Mouse (Mus musculus) ES-E14 (cell line): ENCODE results near the gene Prtg. TPM values are rescaled to one million over a fixed set of nuclear protein-coding genes. Genes with fewer than 3 reads are reported as not detected.

Source experiments
- DNase-seq: peaks from one replicate; pipeline ENCODE4 v3.0.0-alpha.2; 2013; ENCODE audit warnings: low read depth, low spot score
- H3K27ac ChIP-seq: 2 replicates; pipeline ENCODE4 v1.5.1; 2012; ENCODE audit warnings: low read depth, mild to moderate bottlenecking, low read length, moderate library complexity, mixed read lengths; ENCODE audit not compliant: poor library complexity, insufficient read depth, severe bottlenecking
- H3K36me3 ChIP-seq: 2 replicates; pipeline ENCODE4 v1.6.1; 2012; ENCODE audit warnings: mild to moderate bottlenecking, low read length, moderate library complexity, mixed read lengths; ENCODE audit not compliant: control insufficient read depth, poor library complexity, insufficient read depth, severe bottlenecking
- H3K4me1 ChIP-seq, 2 experiments: fragments of 150-350 bp in 1 of 2; sonication (generic) in 1 of 2; 2 replicates each; pipeline ENCODE4 v1.6.1; 2012; ENCODE audit warnings: low read length in 2 of 2, mild to moderate bottlenecking in 1 of 2, mixed read lengths in 1 of 2; ENCODE audit not compliant: control insufficient read depth in 2 of 2, insufficient read depth in 2 of 2, poor library complexity in 1 of 2
- H3K4me3 ChIP-seq, 2 experiments: fragments of 150-350 bp in 1 of 2; sonication (generic) in 1 of 2; 2 replicates each; pipeline ENCODE4 v1.5.1; 2012; ENCODE audit warnings: low read length in 2 of 2, low read depth in 1 of 2, mild to moderate bottlenecking in 1 of 2, mixed read lengths in 1 of 2; ENCODE audit not compliant: insufficient read depth in 1 of 2, poor library complexity in 1 of 2, severe bottlenecking in 1 of 2
- H3K9ac ChIP-seq: 2 replicates; pipeline ENCODE4 v1.6.1; 2012; ENCODE audit warnings: low read depth, mild to moderate bottlenecking, low read length, mixed read lengths; ENCODE audit not compliant: poor library complexity, insufficient read depth, severe bottlenecking
- H3K9me3 ChIP-seq: fragments of 150-350 bp; sonication (generic); 2 replicates; pipeline ENCODE4 v1.6.1; 2012; ENCODE audit warnings: low read depth, mild to moderate bottlenecking, low read length; ENCODE audit not compliant: control insufficient read depth, insufficient read depth
- CHD2 ChIP-seq: IDR thresholded peaks from 2 replicates; pipeline ENCODE4 v1.6.1; 2014; ENCODE audit warnings: mild to moderate bottlenecking, low read depth, low read length, inconsistent platforms
- HCFC1 ChIP-seq: IDR thresholded peaks from 2 replicates; pipeline ENCODE4 v1.6.1; 2012; ENCODE audit warnings: low read length, inconsistent platforms, borderline replicate concordance; ENCODE audit not compliant: insufficient read depth
- MAFK ChIP-seq: IDR thresholded peaks from 2 replicates; pipeline ENCODE4 v1.6.1; 2014; ENCODE audit warnings: mild to moderate bottlenecking, low read depth, low read length, inconsistent platforms; ENCODE audit not compliant: insufficient read depth
- ZC3H11A ChIP-seq: IDR thresholded peaks from 2 replicates; pipeline ENCODE4 v1.6.1; 2012; ENCODE audit warnings: low read depth, mild to moderate bottlenecking, inconsistent platforms, low read length, borderline replicate concordance
- ZNF384 ChIP-seq: IDR thresholded peaks from 2 replicates; pipeline ENCODE4 v1.6.1; 2012; ENCODE audit warnings: low read depth, low read length, inconsistent platforms
- in situ Hi-C, 2 experiments: fragments of 600-800 bp; cut with MboI; formaldehyde crosslinking; loops; one replicate each; pipeline ENCODE4 v1.15.1; 2025; ENCODE audit warnings: low sequenced_read_pairs in 2 of 2, inconsistent platforms in 1 of 2; ENCODE audit not compliant: unreplicated experiment in 2 of 2
- total RNA-seq: library from RNA; depleted of rRNA; stranded (reverse); fragments of 300-350 nt; gene quantifications from 2 replicates; pipeline ENCODE4 v1.2.3, GENCODE M21; 2012

Prtg gene
- total RNA-seq, 1 experiment, result 28.8 TPM

DNA sequence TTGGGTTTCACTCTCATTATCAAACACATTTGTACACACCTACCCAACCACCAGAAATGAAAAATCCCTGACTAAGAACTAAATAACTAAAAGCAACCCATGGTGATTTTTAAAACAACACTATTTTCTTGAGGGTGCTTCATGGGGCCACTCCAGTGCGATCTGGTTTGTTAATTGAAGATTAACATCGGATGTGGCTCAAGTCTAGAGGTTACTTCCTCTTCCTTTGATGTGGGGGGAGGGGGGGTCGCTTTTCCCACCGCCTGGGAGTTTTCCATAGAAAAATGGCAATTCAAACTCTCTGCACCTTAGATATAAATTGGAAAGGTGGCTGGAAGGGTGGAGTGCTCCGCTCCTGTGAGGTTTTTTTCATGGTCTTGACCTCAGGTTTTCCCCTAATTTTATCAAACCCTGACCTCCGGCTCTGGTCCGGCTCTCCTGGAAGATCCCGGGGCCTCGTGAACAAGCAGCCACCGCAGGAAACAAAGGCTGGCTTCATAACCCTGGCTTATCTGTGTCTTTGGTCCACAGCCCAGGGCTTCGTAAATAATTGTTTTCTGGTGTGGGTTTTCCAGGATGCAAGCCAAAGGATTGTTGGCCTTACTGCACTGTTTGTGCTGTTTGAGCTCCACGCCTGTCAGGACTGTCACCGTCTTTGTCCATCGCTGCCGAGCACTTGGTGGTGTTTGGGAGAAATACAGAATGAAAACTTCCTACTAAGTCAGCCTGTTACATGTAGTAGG lies 74.5 kb downstream of the Prtg start:
- TF ChIP-seq ZNF384 (no peak), ZC3H11A (no peak), HCFC1 (no peak), MAFK (no peak), CHD2 (no peak)
- H3K9ac ChIP-seq, result peak overlapping the region; percentile 42; the same call in 1 of the 2 replicates
- in situ Hi-C loops, result loop anchor here (5.0 to 25.0 kb wide), 2 partner anchors 114 to 119 kb away; no protein-coding TSS in a partner anchor
- H3K27ac ChIP-seq, result peak overlapping the region; percentile 18; the same call in 1 of the 2 replicates
- H3K36me3 ChIP-seq, result no peaks in the 10 kb centered on the region
- DNase-seq, result no peak
- H3K9me3 ChIP-seq, result no peaks in the 10 kb centered on the region
- peaks cover 14 to 15% of the 10 kb centered on the region in 2 experiments for H3K4me1 ChIP-seq
- H3K4me3 ChIP-seq, result no peak overlapping the region

DNA sequence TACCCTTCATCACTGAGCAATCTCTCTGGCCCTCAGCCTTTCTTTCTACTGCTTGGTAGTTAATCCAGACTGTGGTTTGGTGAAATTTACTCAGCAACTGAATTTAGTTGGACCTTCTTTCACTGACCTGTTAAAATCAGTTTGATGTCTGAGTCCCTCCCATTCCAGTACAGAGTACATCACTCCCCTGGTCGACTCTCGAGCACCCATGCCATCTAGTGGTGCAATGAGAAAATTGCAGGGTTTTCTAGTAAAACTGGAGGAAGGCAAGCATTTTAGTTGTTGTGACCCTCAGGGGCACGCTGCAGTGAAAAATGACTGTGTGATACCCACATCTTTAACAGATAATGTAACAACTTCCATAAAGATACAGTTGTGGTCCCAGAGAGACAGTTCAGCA lies 77.3 kb downstream of the Prtg start:
- TF ChIP-seq ZC3H11A (peak; percentile 85), MAFK (no peak)
- peaks cover 14 to 15% of the 10 kb centered on the region in 2 experiments for H3K4me1 ChIP-seq
- no peak overlapping the region; the same call in 1 of the 2 replicates for H3K27ac ChIP-seq
- H3K9me3 ChIP-seq, result no peaks in the 10 kb centered on the region
- peak; percentile 58 for DNase-seq
- H3K4me3 ChIP-seq, result no peak overlapping the region
- in situ Hi-C loops, result loop anchor here (5.0 to 25.0 kb wide), 2 partner anchors 117 to 122 kb away; no protein-coding TSS in a partner anchor
- H3K36me3 ChIP-seq, result no peaks in the 10 kb centered on the region
- H3K9ac ChIP-seq, result no peak overlapping the region

DNA sequence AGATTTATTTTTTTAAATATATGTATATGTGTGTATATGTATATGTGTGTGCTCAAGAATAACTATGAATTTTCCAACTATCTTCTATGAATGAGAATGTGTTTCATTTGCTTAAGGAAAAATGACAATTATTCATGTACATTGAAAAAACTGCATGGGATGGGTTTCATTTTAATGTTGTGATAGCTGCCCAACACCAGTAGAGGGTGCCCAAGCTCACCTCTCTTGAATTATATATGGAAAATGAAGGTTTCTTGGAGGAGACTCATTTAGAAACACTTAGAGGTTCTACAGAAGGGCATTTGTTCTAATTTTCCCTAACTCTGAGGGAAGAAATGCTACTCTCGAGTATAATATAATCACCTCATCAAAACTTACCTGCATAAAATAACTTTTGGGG lies 83.1 kb downstream of the Prtg start:
- in situ Hi-C loops, result loop anchor here in 1 of 2 experiments (25.0 kb wide), 1 partner anchor 127 kb away; no protein-coding TSS in a partner anchor
- no peak overlapping the region for H3K27ac ChIP-seq
- H3K4me1 ChIP-seq, result peaks cover 0 to 6% of the 10 kb centered on the region in 2 experiments; a peak in 2 of 4 replicates
- no peaks in the 10 kb centered on the region for H3K9me3 ChIP-seq
- H3K9ac ChIP-seq, result no peak overlapping the region
- 0 out of 2 replicates have a peak, but pooled peaks have one; percentile 32 for TF ChIP-seq ZNF384
- TF ChIP-seq HCFC1, result no peak
- no peak overlapping the region for H3K4me3 ChIP-seq
- DNase-seq, result no peak
- no peaks in the 10 kb centered on the region for H3K36me3 ChIP-seq

DNA sequence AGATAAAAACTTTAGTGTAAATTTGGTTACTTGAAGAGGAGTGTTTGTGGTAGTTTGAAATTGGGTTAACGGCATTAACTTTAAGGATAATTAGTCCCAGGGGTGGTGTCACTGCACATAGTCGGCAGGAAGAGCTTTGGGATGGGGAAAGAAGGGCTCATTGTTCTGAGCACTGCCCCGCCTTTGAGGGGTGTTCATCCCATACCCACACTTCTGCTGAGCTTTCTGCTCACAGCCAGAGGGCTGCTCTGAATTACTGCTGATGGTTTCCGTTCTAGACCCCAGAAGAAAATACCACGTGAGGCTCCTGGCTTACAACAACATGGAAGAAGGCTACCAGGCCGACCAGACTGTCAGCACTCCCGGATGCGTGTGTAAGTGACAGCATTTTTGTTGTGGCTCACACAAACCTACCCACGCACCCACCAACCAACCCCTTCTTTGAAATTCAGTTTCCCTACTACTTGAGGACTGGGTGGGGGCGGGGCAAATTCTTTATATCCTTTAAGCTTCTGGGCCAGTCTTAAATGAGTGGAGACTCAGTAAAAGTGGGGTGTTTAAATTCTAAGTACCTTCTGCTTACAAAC lies 83.9 kb downstream of the Prtg start:
- DNase-seq, result no peak

More for the DNA sequence above, 83.9 kb downstream of the Prtg start:
- H3K4me1 ChIP-seq, result peaks cover 0 to 6% of the 10 kb centered on the region in 2 experiments; a peak in 2 of 4 replicates
- TF ChIP-seq ZNF384 (no peak), ZC3H11A (no peak), MAFK (no peak), HCFC1 (no peak), CHD2 (no peak)
- H3K36me3 ChIP-seq, result no peaks in the 10 kb centered on the region; the same call in 1 of the 2 replicates
- H3K27ac ChIP-seq, result no peak overlapping the region
- H3K4me3 ChIP-seq, result no peak overlapping the region
- no peak overlapping the region; the same call in 1 of the 2 replicates for H3K9ac ChIP-seq
- no peaks in the 10 kb centered on the region for H3K9me3 ChIP-seq
- in situ Hi-C loops, result loop anchor here in 1 of 2 experiments (25.0 kb wide), 1 partner anchor 128 kb away; no protein-coding TSS in a partner anchor
